Mouse (Mus musculus) myocyte (in vitro differentiated cells): ENCODE results near the gene Anapc7.

Source experiments
- CEBPB ChIP-seq: IDR thresholded peaks from 2 replicates; pipeline ENCODE4 v1.6.1; 2011; ENCODE audit warnings: mild to moderate bottlenecking, moderate library complexity; ENCODE audit not compliant: poor library complexity, insufficient read depth, severe bottlenecking
- MAX ChIP-seq: IDR thresholded peaks from one replicate; pipeline ENCODE4 v1.6.1; 2011; ENCODE audit warnings: low read depth, mild to moderate bottlenecking, control low read depth
- MYOG ChIP-seq, 3 experiments: IDR thresholded peaks; one replicate each; pipeline ENCODE4 v1.6.1; 2011; ENCODE audit warnings: control low read depth in 2 of 3, low read depth in 2 of 3, mild to moderate bottlenecking in 2 of 3; ENCODE audit not compliant: insufficient read length in 2 of 3, control insufficient read depth in 1 of 3, insufficient read depth in 1 of 3
- POLR2A ChIP-seq: IDR thresholded peaks from one replicate; pipeline ENCODE4 v1.6.1; 2011; ENCODE audit warnings: low read depth, mild to moderate bottlenecking, control low read depth, moderate library complexity; ENCODE audit not compliant: insufficient read length
- POLR2AphosphoS2 ChIP-seq: IDR thresholded peaks from one replicate; pipeline ENCODE4 v1.6.1; 2011; ENCODE audit warnings: low read depth, control low read depth; ENCODE audit not compliant: insufficient read length
- REST ChIP-seq: IDR thresholded peaks from one replicate; pipeline ENCODE4 v1.6.1; 2011; ENCODE audit warnings: mild to moderate bottlenecking, control low read depth, moderate library complexity; ENCODE audit not compliant: insufficient read depth, insufficient read length
- SRF ChIP-seq: IDR thresholded peaks from one replicate; pipeline ENCODE4 v1.6.1; 2011; ENCODE audit warnings: low read depth; ENCODE audit not compliant: control insufficient read depth, insufficient read length
- TCF12 ChIP-seq: IDR thresholded peaks from one replicate; pipeline ENCODE4 v1.6.1; 2011; ENCODE audit warnings: mild to moderate bottlenecking, control low read depth; ENCODE audit not compliant: poor library complexity, insufficient read depth, severe bottlenecking
- USF1 ChIP-seq: IDR thresholded peaks from one replicate; pipeline ENCODE4 v1.6.1; 2011; ENCODE audit warnings: low read depth, mild to moderate bottlenecking, control low read depth, moderate library complexity

GRCm38 (mm10) chr5:122379374-122380155 is 41.9 kb upstream of the Anapc7 start:
- peak in 2 of 3 experiments; percentile 13 to 66 for TF ChIP-seq MYOG (IDR thresholded peaks at IDR 0.05; ENCODE audit: control insufficient read depth in 1 of 3, insufficient read depth in 1 of 3, insufficient read length in 2 of 3, low read depth in 2 of 3)
- no peak for TF ChIP-seq TCF12
- no peak for TF ChIP-seq POLR2A
- no peak for TF ChIP-seq SRF
- no peak for TF ChIP-seq MAX
- no peak for TF ChIP-seq REST
- TF ChIP-seq CEBPB, result no peak
- no peak for TF ChIP-seq USF1
- no peak for TF ChIP-seq POLR2AphosphoS2
